Mouse (Mus musculus) erythroid progenitor cell, adult 5-6 weeks (primary cell): Measurements from ENCODE around the gene Gabarap. TPM values are rescaled to one million over a fixed set of nuclear protein-coding genes. Genes with fewer than 3 reads are reported as not detected.
A peak's percentile ranks its signal among the peaks of the same experiment; 100 is the strongest.

Experiments
- ATAC-seq: replicated peaks from 2 replicates; pipeline ENCODE4 v1.8.0; 2016; ENCODE audit warnings: moderate number of reproducible peaks, mild to moderate bottlenecking, moderate TSS enrichment, inconsistent platforms; ENCODE audit not compliant: poor library complexity, low FRiP score, severe bottlenecking
- total RNA-seq, 2 experiments: library from RNA; stranded (forward) in 1 of 2; stranded (reverse) in 1 of 2; fragments of 150-400 nt in 1 of 2; fragments of 186-747, 209-891 nt in 1 of 2; gene quantifications; 2 replicates each; pipeline versions ENCODE4 v1.2.3 to v1.2.4; 2015 to 2017; ENCODE audit warnings: low replicate concordance in 2 of 2

Gene Gabarap
- total RNA-seq, 2 experiments from 2014 or later = 239 to 393 TPM

DNA sequence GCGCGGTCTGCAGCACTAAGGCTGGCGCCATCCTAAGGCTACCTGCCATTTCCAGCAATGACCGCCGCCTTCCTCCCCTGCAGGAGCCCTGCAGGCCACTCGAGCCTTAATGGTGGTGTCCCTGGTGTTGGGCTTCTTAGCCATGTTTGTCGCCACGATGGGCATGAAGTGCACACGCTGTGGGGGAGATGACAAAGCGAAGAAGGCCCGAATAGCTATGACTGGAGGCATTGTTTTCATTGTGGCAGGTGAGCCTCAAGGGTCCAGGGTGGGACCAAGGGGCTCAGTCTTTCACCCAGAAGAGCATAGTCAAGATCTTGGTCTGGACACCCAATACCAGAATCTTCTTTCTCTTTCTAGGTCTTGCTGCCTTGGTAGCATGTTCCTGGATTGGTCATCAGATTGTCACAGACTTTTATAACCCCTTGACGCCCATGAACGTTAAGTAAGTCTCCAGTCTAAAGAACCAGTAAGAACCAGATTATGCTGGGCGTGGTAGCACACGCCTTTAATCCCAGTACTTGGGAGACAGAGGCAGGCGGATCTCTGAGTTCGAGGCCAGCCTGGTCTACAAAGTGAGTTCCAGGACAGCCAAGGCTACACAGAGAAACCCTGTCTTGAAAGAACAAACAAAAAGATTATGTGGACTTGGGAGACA, 24.0 kb upstream of the Gabarap start:
- ATAC-seq = no peak

DNA sequence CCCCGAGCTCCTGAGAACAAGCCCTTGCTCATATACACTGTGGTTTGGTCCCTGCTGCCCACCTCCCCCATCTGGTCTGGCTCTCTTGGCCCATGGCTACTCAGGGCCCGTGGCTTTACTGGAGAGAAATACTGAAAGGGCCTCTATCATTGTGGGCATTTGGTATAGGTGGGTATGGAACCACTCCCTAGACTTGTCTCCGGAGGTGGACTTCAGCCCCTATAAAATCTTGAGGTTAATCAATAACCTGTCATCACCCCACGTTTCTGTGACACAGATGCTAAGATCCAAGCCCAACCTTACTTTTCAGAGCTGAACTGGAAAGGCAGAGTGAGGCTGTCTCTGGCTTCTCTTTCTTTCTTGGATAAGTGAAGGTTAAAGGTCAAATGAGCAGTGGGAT, 22.1 kb upstream of the Gabarap start:
- no peak for ATAC-seq

DNA sequence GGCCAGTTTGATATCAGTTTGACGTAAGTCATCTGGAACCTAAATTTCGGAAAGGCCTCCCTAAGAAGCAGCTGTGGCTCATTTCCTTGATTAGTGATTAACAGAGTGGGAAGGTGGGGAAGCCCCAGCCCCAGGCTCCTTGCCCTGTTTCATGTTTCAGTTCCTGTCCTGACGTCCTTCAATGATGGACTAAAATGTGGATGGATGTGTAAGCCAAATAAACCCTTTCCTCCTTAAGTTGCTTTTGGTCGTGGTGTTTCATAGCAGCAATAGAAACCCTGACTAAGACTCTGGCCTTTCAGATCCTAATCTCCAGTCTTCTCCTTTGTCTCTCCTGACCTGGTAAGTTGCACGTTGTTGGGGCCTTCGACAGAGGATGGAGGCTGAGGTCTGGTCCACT, 20.7 kb upstream of the Gabarap start:
- no peak for ATAC-seq

DNA sequence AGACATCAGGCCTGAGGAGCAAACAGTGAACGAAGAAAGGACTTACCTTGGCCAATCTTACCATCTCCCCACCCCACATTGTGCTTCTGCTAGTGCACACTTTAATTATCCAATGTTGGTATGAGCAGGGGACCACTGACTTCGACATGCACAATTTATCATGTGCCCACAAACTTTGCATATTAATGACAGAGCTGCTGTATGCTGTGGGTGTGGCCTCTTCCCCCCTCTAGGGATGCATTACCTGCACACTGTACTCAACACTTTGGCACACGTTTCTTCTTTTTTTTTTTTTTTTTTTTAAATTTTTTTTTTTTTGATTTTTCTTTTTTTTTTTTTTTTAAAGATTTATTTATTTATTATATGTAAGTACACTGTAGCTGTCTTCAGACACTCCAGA, 20.2 kb upstream of the Gabarap start:
- no peak for ATAC-seq

DNA sequence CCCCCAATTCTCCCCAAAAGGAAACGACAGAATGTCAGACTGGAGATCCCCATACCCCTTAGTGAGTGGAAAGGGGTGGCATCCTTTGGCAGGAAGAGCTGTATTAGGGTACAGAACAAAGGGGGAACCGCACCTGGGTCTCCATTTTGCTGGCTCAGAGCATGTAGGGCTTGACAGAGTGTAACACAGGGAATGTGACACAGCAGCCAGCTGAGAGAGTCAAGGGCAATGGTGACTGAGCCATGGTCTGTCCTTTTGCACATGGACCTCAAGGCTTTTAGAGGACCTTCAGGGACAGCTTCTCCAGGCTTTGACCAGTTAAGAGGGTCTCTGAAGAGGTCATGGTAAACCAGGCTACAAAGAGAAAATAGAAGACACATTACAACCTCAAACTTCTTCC, 16.0 kb upstream of the Gabarap start:
- ATAC-seq = no peak

DNA sequence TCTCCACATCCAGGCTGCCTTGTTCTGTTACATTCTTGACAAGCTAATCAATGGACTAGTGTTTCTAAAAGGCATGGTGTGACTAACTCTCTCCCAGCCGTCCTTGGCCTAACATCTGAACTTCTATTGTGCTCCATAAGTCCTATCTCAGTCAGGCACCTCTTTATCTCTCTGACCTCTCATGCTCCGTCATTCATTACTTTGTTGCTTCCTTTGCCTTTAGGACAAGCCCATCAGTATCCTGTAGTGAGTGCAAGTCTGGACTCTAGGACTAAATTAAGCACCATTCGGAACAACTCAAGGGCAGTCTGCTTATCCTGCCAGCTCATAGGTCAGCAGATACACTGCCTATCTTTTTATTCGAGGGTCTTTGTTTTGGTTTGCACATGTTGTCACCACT, 14.7 kb upstream of the Gabarap start:
- ATAC-seq = no peak

DNA sequence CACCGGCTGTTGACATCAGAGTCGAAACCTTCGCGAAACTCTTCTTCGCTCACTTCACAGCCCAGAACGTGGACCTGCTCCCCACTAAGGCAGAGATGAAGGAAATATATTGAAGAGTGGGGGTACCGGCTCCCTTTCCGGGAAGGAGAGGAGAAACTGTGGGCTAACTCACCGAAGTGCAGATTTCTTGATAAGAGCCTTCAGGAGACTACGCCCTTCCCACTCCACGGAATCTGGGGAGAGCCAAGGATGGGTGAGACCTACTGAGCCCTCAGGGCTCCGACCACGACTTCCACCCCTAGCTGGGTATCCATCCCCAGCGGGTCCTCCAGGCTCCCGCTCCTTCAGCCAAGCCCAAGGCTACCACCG, 11.1 kb upstream of the Gabarap start:
- peak; percentile 70 for ATAC-seq

DNA sequence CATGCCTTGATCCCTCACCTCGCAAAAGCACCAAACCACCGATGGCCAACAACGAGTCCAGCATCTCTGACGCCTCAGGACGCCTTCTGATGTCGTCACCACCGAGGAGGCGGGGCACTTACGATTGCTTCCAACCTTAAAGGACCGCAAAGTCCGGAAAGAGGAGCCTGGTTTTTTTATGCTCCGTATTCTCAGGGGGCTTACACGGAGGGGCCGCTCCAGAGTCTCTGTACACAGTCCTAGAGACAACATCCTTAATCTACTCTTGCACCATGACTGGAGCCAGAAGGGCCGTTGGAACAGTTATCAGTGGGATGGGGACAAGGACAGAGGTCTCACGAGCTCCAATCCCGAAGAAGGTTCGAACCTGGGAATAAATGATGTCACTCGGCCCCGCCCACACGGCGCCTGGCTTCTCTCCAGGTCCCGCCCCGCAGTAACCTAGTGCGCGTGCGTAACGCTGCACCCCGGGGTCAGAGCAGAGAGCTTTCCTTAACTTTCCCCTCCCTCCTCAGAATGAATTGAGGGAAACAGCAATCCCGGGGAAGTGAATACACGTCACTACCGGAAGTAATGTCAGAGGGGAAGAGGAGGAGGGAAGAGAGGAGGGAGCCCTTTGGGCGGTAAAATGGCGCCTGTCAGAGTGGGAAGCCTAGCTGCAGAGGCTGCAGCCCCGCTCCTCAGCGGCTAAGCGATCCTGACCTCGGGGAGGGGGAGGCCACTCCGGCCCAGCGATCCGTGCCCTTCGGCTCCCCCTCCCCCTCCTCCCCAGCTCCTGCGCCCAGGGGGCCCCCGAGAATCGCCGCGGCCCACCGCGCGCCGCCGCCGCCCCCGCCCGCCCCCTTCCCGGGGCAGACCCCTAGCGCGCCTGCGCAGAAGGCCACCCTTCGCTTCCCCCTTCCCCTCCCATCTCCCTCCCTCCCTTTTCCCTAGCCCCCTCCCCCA, 10.5 kb upstream of the Gabarap start:
- peak; percentile 86 for ATAC-seq

DNA sequence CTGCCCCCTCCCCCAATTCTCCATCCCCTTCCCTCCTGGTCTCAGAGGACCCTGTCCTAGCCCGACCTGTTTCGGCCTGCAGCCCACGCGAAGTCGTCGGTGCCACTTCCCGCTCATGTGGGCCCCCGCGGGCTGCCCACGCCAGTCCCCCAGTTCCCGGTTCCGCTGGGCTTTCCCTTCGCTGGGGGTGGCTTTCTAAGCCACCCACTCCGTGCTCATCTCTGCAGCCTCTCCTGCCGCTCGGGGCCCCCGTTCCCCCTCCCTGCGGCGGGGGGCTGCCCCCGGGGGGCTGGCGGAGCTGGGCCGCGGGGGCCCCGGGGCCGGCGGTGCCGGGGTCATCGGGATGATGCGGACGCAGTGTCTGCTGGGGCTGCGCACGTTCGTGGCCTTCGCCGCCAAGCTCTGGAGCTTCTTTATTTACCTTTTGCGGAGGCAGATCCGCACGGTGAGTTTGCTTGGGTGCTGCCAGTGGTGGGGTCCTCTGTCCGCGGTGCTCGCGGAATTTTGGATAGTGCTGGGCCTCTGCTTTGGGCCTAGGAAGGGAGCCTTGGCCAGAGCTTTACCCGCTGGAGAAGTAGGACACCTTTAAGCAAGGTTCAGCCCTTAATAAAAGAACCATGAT, 9.7 kb upstream of the Gabarap start, which contains the start of gene Ctdnep1:
TSS of gene Ctdnep1 (plus strand) at position 16 of the 622 bp plus-strand sequence.
- no peak for ATAC-seq

DNA sequence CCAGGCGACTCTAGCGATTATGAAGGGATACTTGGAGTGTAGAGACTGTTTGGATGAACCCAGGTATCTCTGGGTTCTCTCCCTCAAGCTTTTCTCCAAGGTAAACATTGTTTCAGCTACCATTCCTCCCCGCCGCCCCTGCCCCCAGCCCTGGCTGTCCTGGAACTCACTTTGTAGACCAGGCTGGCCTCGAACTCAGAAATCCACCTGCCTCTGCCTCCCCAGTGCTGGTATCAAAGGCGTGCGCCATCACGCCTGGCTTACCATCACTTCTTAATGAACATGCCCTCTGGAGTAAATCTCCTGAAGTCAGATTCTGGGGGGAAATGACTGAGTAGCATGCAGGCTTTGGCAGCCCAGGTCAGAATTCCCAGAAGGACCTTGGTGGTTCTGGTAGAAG, 8.7 kb upstream of the Gabarap start, which contains the start of gene Elp5:
TSS of gene Elp5 (minus strand) at position 293 of the 400 bp plus-strand sequence.
- no peak for ATAC-seq

DNA sequence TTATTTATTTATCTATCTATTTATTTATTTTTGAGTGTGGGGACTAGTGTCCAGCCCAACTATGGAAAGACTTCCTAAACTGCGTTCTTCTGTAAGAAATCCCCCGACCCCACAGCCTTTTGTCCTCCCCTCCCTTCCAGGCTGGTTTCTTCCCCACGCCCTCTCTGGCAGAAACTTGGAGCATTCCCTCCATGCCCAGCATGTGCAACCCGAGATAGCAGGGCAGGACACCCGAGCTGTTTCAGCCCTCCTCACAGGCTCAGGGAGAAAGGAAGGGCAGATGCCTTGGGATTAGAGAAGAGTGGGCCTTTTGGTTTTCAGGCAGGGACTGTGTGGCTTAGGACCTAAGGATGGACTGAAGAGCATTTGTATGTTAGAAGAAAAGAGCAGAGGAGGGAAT, 8.1 kb upstream of the Gabarap start:
- ATAC-seq = 0 out of 2 replicates have a peak, but pooled peaks have one; percentile 9

DNA sequence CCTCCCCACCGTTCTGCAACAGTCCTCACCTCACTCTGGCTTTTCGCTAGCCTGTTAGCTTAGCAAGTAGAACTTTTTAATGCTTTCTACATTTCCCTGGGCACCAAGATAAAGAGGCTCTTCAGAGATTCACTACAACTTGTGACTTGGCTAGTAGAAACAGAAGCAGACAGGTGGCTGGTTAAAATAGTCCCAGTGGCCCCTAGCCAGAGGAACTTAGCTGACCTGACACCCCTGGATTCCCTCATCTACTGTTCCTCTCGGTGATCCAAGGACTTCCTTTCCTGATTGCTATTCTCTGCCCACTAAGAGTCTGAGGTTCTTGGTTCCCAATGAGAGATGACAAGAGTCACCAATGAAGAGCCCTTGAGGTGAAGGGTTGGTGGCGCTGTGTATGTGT, 7.6 kb upstream of the Gabarap start:
- no peak for ATAC-seq

DNA sequence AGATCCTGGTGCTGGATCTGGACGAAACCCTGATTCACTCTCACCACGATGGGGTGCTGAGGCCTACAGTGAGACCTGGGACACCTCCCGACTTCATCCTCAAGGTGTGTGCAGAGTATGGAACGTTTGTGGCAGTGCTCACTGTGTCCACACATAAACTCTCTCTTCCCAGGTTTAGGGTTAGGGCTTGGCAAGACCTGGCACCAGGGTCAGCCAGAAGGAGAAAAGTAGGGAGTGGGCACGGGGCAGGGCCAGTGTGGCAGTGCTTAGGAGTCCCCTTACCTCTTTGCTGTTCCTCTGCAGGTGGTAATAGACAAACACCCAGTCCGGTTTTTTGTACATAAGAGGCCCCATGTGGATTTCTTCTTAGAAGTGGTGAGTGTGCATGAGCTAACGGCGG, 6.5 kb upstream of the Gabarap start:
- no peak for ATAC-seq

DNA sequence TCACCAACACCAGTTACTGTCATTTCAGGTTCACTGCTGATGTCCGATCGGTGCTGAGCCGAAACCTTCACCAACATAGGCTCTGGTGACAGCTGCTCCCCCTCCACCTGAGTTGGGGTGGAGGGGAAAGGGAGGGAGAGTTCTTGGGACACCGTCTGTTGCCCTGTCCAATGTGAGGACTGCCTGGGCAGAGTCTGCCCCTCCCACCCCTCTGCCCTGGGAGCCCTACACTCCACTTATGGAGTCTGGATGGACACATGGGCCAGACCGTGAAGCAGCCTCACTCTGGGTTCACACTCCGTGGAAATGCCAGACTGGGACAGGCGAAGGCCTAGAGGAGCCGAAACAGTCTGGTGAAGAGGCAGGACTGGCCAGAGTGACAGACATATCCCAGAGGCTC, 994 bp upstream of the Gabarap start:
- no peak for ATAC-seq

DNA sequence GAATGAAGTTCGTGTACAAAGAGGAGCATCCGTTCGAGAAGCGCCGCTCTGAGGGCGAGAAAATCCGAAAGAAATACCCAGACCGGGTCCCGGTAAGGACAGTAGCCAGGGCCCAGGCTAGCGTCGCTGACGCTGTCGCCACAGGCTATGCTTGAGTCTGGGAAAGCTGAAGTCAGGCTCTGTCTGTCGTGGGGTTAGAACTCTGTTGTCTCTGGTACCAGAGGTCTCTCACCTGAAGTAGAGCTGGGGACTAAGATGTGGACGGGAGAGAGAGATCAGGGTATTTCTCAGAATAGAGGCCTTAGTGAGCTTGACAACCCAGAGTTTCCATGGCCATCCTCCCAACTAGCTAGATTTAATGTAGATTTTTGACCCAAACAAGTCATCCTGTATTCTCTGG, 768 bp downstream of the Gabarap start:
- no peak for ATAC-seq

DNA sequence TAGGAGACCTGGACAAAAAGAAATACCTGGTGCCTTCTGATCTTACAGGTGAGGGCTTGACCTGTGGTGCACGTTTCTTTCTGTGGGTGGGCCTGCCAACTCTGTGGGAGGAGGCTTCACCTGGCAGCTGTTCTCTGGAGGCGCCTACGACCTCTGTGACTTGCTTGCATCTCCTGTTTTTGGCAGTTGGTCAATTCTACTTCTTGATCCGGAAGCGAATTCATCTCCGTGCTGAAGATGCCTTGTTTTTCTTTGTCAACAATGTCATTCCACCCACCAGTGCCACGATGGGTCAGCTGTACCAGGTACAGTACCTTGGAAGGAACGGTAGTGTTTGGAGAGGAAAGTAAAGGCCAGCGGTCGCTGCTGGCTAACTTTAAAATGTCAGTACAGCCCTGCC, 1.5 kb downstream of the Gabarap start:
- ATAC-seq = no peak

DNA sequence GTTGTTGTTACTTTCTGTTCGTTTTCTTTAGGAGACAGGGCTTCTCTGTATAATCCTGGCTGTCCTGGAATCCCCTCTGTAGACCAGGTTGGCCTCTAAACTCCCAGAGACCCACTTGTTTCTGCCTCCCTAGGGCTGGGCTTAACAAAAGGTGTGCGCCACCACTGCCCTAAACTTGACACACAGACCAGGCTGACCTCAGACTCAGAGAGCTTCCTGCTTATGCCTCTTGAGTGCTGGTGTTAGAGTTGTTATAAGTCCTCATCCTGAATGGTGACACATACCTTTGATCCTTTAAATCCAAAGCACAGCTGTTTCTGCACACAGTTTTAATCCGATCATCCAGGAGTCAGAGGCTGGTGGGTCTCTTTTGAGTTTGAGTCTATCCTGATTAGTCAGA, 2.0 kb downstream of the Gabarap start:
- ATAC-seq = no peak

DNA sequence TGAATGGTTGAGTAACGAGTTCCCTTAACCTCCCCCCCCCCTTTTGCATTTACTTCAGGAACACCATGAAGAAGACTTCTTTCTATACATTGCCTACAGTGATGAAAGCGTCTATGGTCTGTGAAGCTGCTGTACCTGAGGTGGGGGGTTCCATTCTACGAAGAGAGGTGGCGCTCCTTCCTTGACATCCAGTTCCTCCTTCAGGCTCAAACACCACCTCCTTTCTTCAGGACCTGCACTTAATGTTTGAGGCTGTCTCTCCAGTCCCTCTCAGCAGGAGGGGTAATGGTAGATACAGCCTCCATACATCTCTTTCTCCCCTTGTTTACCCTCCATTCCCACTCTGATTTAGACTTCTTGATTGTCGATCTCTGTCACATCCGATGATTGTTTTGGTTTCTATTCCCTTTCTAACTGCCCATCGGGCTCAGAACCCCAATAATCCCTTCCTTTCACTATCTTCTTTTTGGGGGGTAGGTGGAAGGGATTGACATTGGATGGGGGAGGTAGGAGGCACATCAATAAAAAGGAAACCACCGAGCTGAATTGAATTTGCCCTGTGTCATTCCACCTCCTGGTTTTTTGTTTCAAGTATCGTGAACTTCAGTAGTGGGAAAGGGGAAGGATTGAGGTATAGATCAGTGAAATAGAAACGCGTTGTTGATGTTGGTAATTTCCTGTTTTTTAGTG, 3.6 kb downstream of the Gabarap start:
- ATAC-seq = no peak

DNA sequence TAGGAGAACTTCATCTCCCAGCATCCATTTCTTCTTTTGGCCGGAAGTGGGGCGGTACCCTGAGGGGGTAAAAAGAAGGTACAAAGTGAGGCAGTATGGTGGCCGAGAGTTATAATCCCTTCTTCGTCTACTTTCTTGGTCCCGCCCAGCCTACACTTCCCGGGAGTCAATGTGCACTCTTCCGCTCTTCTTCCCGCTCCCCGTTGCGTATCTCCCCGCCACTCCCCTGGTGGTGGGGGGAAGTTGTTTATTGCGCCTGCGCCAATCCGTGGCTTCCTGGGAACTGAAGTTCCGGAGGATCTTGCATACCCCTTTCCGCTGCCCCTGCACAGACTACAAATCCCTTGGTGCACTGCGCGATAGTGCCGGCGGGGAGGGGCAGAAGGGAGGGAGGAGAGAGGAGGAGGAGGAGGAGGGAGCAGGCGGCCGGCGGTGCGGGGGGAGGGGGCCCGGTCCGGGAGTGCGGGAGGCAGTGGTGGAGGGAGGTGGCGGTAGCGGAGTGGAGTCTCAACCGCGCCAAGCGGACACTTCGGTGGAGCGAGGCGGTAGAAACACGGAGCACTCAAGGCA, 4.5 kb downstream of the Gabarap start, which contains the start of gene Phf23:
TSS of gene Phf23 (plus strand) at position 387 of the 570 bp plus-strand sequence.
- ATAC-seq = peak; percentile 69
